Mouse (Mus musculus): ENCODE data around the gene Spint1. TPM values are rescaled to one million over a fixed set of nuclear protein-coding genes. Genes with fewer than 3 reads are reported as not detected.
A peak's percentile ranks its signal among the peaks of the same experiment; 100 is the strongest.

Gene Spint1
- total RNA-seq, 2 experiments from 2014 or later = not detected

DNA sequence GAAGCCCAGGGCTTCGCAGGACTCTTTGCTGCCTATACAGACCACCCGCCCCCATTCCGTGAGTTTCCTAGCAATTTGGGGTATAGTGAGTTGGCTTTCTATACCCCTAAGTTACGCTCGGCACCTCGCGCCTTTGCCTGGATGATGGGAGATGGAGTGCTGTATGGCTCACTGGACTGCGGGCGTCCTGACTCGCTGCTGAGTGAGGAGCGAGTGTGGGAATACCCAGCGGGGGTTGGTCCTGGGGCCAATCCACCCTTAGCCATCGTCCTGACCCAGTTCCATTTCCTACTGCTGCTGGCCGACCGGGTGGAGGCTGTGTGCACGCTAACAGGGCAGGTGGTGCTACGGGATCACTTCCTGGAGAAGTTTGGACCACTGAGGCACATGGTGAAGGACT, 56.1 kb downstream of the Spint1 start:
- no peak for DNase-seq (ENCODE audit: low spot score)

DNA sequence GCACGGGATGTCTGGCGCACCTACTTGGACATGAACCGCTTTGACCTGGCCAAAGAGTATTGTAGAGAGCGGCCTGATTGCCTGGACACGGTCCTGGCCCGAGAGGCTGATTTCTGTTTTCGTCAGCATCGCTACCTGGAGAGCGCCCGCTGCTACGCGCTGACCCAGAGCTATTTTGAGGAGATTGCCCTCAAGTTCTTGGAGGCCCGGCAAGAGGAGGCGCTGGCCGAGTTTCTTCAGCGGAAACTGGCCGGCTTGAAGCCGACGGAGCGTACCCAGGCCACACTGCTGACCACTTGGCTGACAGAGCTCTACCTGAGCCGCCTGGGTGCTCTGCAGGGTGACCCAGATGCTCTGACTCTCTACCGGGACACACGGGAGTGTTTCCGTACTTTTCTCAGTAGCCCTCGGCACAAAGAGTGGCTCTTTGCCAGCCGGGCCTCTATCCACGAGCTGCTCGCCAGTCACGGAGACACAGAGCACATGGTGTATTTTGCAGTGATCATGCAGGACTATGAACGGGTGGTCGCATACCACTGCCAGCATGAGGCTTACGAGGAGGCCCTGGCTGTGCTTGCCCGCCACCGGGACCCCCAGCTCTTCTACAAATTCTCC, 56.7 kb downstream of the Spint1 start:
- no peak for DNase-seq (ENCODE audit: low spot score)

DNA sequence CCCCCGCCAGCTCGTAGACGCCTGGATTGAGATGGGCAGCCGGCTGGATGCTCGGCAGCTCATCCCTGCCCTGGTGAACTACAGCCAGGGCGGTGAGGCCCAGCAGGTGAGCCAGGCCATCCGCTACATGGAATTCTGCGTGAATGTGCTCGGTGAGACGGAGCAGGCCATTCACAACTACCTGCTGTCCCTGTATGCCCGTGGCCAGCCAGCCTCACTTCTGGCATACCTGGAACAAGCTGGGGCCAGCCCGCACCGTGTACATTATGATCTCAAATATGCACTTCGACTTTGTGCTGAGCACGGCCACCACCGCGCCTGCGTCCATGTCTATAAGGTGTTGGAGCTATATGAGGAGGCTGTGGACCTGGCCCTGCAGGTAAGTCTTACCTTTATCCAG, 57.2 kb downstream of the Spint1 start:
- DNase-seq (ENCODE audit: low spot score) = no peak

DNA sequence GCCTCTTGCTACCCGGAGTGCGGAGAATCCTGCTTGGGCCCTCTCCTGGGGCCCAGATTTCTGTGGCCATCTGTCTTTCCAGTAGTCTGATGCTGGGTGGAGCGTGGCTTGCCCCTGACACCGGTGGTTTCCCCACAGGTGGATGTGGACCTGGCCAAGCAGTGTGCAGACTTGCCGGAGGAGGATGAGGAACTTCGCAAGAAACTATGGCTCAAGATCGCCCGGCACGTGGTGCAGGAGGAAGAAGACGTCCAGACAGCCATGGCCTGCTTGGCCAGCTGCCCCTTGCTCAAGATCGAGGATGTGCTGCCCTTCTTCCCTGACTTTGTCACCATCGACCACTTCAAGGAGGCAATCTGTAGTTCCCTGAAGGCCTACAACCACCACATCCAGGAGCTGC, 59.6 kb downstream of the Spint1 start:
- DNase-seq (ENCODE audit: low spot score) = no peak

DNA sequence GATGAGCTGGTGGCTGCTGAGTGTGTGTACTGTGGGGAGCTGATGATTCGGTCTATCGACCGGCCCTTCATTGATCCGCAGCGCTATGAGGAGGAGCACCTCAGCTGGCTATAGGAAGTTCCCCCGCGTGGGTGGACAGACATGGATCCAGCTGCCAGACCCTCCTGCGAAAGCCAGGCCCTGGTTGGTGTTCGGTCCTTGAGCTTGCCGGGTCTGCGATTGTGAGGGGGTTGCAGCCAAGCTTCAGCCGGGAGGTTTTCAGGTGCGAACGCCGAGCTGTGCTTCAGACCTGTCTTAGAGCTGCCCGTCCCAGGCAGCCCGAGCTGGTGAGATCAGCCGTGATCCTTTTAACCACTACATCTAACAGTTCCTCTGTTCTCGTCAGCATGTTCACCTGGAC, 60.3 kb downstream of the Spint1 start:
- DNase-seq (ENCODE audit: low spot score) = no peak

DNA sequence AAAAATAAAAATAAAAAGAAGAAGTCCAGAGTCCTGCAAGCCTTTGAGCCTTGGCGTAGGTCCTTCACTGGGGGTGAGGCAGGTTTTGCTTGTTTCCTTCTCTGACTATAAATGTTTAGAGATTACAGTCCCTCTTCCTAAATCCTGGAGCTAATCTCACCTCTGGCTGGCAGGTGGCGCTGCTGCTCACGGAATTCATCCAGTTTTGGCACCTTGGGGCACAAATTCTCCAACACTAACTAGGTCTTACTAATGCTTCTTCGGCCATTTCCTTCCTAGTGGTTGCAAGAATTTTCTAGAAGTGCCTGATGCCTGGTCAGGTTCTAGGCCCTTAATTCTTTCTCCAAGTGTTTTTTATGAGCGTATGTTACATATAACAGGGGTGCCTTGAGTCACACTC, 61.2 kb downstream of the Spint1 start:
- peak; percentile 63 for DNase-seq (ENCODE audit: low spot score)

DNA sequence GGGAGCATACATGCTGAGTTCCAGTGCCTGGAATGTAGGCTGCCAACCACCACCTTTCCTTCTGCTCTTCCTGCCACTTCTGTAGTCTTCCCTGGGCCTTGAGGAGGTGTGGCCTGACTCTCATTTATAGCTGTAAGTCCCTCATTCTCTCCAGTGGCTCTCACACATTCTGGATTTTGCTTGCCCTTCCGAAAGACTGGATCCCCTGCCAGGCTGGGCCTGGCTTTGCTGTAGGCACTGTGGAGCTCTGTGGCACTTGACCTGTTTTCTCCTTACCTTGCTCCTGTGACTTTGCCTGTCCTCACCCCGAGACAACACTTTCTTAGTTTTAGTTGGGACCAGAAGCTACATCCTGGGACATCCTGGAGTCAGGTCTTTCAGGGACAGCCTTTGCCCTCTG, 61.7 kb downstream of the Spint1 start:
- DNase-seq (ENCODE audit: low spot score) = no peak

Other genes starting within 250 kb of the Spint1 start
- gene Ccdc32, start 208.0 kb upstream of the Spint1 start, total RNA-seq (2021) = 1 to 10 TPM; 3.6 to 3.9 TPM
- gene Rpusd2, start 202.6 kb upstream of the Spint1 start, total RNA-seq (2021) = 1 to 10 TPM; 2.5 to 3.2 TPM
- gene Knl1, start 190.2 kb upstream of the Spint1 start, total RNA-seq (2021) = under 1 TPM; 0.05 to 0.27 TPM
- gene Rad51, start 124.6 kb upstream of the Spint1 start, total RNA-seq (2021) = under 1 TPM; 0.68 to 0.71 TPM
- gene Rmdn3, start 80.3 kb upstream of the Spint1 start, total RNA-seq (2021) = 1 to 10 TPM; 3.4 to 4.9 TPM
- gene Gchfr, start 69.6 kb upstream of the Spint1 start, total RNA-seq (2021) = under 1 TPM in 1 of 2 experiments, not detected in 1; 0.39 TPM
- gene Gm14137, start 62.9 kb upstream of the Spint1 start, total RNA-seq (2021) = not detected
- 10 to 100 TPM; 13.8 to 14.4 TPM for gene Zfyve19, start 28.7 kb upstream of the Spint1 start, total RNA-seq (2021)
- gene Dnajc17, start 28.6 kb upstream of the Spint1 start, total RNA-seq (2021) = 1 to 10 TPM; 7.9 to 9.1 TPM
- gene Ppp1r14d, start 7.5 kb upstream of the Spint1 start, total RNA-seq (2021) = not detected
- gene Rhov, start 33.9 kb downstream of the Spint1 start, total RNA-seq (2021) = not detected
- 10 to 100 TPM; 10.1 to 10.2 TPM for gene Vps18, start 51.4 kb downstream of the Spint1 start, total RNA-seq (2021)
- 1 to 10 TPM; 3.2 to 4.5 TPM for gene Dll4, start 88.4 kb downstream of the Spint1 start, total RNA-seq (2021)
- 100 to 1,000 TPM in 1 of 2 experiments, 10 to 100 TPM in 1; 50.6 to 108 TPM for gene Chac1, start 113.9 kb downstream of the Spint1 start, total RNA-seq (2021)
- gene Ino80, start 240.3 kb downstream of the Spint1 start, total RNA-seq (2021) = 10 to 100 TPM; 11.2 to 12.1 TPM

All from gastrocnemius, adult 18-20 months (tissue).